Mouse (Mus musculus) forebrain, embryonic 14.5 days (tissue): ENCODE measurements at regions not wholly inside any gene's neighbourhood (a gene's known extent, or its start where the extent isn't known, plus 50 kb on each side); places are given as distances from the start of the nearest gene placed in this dataset.

Experiments
- ATAC-seq: fragments of 200-750 bp; cut with Nextera tagmentation; 2 replicates; pipeline ENCODE4 v1.8.0; 2017; ENCODE audit warnings: mild to moderate bottlenecking, moderate library complexity
- DNase-seq: peaks from one replicate; pipeline ENCODE4 v3.0.0-alpha.2; 2015; ENCODE audit warnings: low spot score
- H3K27ac ChIP-seq: fragments of 300-500 bp; sonication (generic); 2 replicates; pipeline ENCODE4 v1.5.1; 2014; ENCODE audit warnings: low read depth, mild to moderate bottlenecking, control low read depth, low read length, moderate library complexity
- H3K27me3 ChIP-seq: fragments of 300-500 bp; sonication (generic); replicated peaks from 2 replicates; pipeline ENCODE4 v1.6.1; 2014; ENCODE audit warnings: low read length, control low read depth, mixed read lengths; ENCODE audit not compliant: control insufficient read depth, insufficient read depth
- H3K36me3 ChIP-seq: fragments of 300-500 bp; sonication (generic); 2 replicates; pipeline ENCODE4 v1.6.1; 2014; ENCODE audit warnings: low read length, control low read depth; ENCODE audit not compliant: control insufficient read depth, insufficient read depth
- H3K4me1 ChIP-seq: fragments of 300-500 bp; sonication (generic); 2 replicates; pipeline ENCODE4 v1.6.1; 2014; ENCODE audit warnings: antibody characterized with exemption, low read length, control low read depth; ENCODE audit not compliant: control insufficient read depth, insufficient read depth
- H3K4me2 ChIP-seq: fragments of 300-500 bp; sonication (generic); 2 replicates; pipeline ENCODE4 v1.6.1; 2014; ENCODE audit warnings: mild to moderate bottlenecking, control low read depth, low read length
- H3K4me3 ChIP-seq: fragments of 300-500 bp; sonication (generic); 2 replicates; pipeline ENCODE4 v1.5.1; 2014; ENCODE audit warnings: low read depth, low read length, control low read depth
- H3K9ac ChIP-seq: fragments of 300-500 bp; sonication (generic); 2 replicates; pipeline ENCODE4 v1.6.1; 2014; ENCODE audit warnings: mild to moderate bottlenecking, low read length, control low read depth, moderate library complexity
- H3K9me3 ChIP-seq: fragments of 300-500 bp; sonication (generic); replicated peaks from 2 replicates; pipeline ENCODE4 v1.6.1; 2016; ENCODE audit warnings: low read length, control low read depth, mixed read lengths; ENCODE audit not compliant: control insufficient read depth
- WGBS: fragments of 180-500 bp; shearing (Covaris S2); extraction: QIAGEN DNeasy Blood & Tissue Kit; methylation state at CpG from one replicate; pipeline ENCODE4 v1.1.7; 2014; 5-methylcytosine and 5-hydroxymethylcytosine counted together

GRCm38 (mm10) chr11:112081386-112081785 is 700.6 kb upstream of the Sox9 start:
- ATAC-seq (no peak), DNase-seq (no peak)
- no peak overlapping the region for H3K9ac ChIP-seq
- 97% methylated on average over 4 of the region's 4 CpGs for WGBS
- H3K4me1 ChIP-seq, result no peaks in the 10 kb centered on the region
- H3K9me3 ChIP-seq, result no peaks in the 10 kb centered on the region
- no peaks in the 10 kb centered on the region for H3K27me3 ChIP-seq
- H3K4me3 ChIP-seq, result no peak overlapping the region
- no peak overlapping the region for H3K27ac ChIP-seq
- H3K4me2 ChIP-seq, result no peak overlapping the region
- H3K36me3 ChIP-seq, result no peaks in the 10 kb centered on the region

DNA sequence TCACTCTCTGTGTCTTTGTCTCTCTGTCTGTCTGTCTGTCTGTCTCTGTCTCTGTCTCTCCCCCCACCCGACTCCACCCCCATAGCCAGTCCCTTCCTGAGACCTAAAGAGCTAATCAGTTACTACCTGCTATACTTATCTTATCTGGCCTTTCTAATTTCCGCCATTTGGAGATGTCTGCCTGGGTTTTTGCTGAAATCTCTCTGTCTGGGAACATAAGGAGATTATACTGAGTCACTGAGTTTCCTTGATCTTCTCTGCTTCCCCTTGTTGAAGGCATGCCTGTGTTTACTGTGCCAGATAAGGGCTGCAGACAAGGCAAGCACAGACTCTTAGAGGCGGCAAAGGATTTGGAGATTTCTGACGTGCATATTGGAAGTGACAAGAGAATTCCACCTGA is 699.0 kb upstream of the Sox9 start:
- H3K9ac ChIP-seq, result no peak overlapping the region
- WGBS, result 58% methylated on average over 4 of the region's 4 CpGs
- no peak for DNase-seq

GRCm38 (mm10) chr11:112092168-112092567 is 689.9 kb upstream of the Sox9 start:
- no peak overlapping the region for H3K27ac ChIP-seq

More for the DNA sequence above, 699.0 kb upstream of the Sox9 start:
- no peaks in the 10 kb centered on the region for H3K36me3 ChIP-seq
- H3K9me3 ChIP-seq, result no peaks in the 10 kb centered on the region
- H3K27ac ChIP-seq, result no peak overlapping the region
- no peaks in the 10 kb centered on the region for H3K4me1 ChIP-seq
- H3K4me2 ChIP-seq, result no peak overlapping the region
- H3K27me3 ChIP-seq, result no peaks in the 10 kb centered on the region
- no peak for ATAC-seq
- no peak overlapping the region for H3K4me3 ChIP-seq

GRCm38 (mm10) chr11:112095009-112095408 is 687.0 kb upstream of the Sox9 start:
- Histone ChIP-seq H3K4me1 (no peaks in the 10 kb centered on the region), H3K36me3 (no peaks in the 10 kb centered on the region), H3K9ac (no peak overlapping the region), H3K4me2 (no peak overlapping the region), H3K9me3 (no peaks in the 10 kb centered on the region), H3K4me3 (no peak overlapping the region), H3K27me3 (no peaks in the 10 kb centered on the region), H3K27ac (no peak overlapping the region)
- WGBS, result 51% methylated on average over 3 of the region's 3 CpGs
- ATAC-seq, result no peak
- no peak for DNase-seq

More at GRCm38 (mm10) chr11:112092168-112092567, 689.9 kb upstream of the Sox9 start:
- H3K36me3 ChIP-seq, result no peaks in the 10 kb centered on the region
- no peaks in the 10 kb centered on the region for H3K4me1 ChIP-seq
- H3K4me2 ChIP-seq, result no peak overlapping the region
- WGBS, result 95% methylated on average over 8 of the region's 8 CpGs
- no peak overlapping the region for H3K9ac ChIP-seq
- H3K27me3 ChIP-seq, result no peaks in the 10 kb centered on the region
- no peaks in the 10 kb centered on the region for H3K9me3 ChIP-seq
- H3K4me3 ChIP-seq, result no peak overlapping the region
- no peak for ATAC-seq
- no peak for DNase-seq

GRCm38 (mm10) chr11:112098161-112098560 is 683.9 kb upstream of the Sox9 start:
- ATAC-seq, result no peak
- no peak overlapping the region for H3K27ac ChIP-seq
- no peaks in the 10 kb centered on the region for H3K27me3 ChIP-seq
- no peaks in the 10 kb centered on the region for H3K4me1 ChIP-seq
- no peak overlapping the region for H3K4me3 ChIP-seq
- 76% methylated on average over 1 of the region's 1 CpGs for WGBS
- H3K9me3 ChIP-seq, result no peaks in the 10 kb centered on the region
- no peak for DNase-seq
- H3K9ac ChIP-seq, result no peak overlapping the region
- no peaks in the 10 kb centered on the region for H3K36me3 ChIP-seq
- no peak overlapping the region for H3K4me2 ChIP-seq

GRCm38 (mm10) chr11:112103252-112103651 is 678.8 kb upstream of the Sox9 start:
- DNase-seq (peak; percentile 16), ATAC-seq (no peak)
- Histone ChIP-seq H3K36me3 (no peaks in the 10 kb centered on the region), H3K4me1 (no peaks in the 10 kb centered on the region), H3K27me3 (no peaks in the 10 kb centered on the region), H3K9me3 (no peaks in the 10 kb centered on the region), H3K27ac (no peak overlapping the region), H3K9ac (no peak overlapping the region), H3K4me2 (no peak overlapping the region), H3K4me3 (no peak overlapping the region)
- WGBS, result 61% methylated on average over 2 of the region's 2 CpGs

DNA sequence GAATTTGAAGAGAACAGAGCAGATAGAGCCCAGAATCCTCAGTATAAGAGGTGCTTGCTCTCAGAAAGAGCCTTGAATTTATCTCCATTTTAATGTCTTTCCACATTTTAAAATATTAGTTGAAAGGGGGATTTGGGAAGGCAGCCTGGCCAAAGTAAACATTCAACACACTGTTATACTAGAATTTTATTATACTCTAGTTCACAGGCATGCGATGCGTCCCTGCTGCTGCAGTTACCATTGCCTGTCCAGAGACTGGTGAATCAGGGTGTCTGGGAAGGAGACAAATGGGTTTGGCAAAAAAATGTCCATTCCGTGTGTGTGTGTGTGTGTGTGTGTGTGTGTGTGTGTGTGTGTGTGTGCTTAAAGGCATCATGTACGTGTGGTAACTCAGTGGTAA is 675.1 kb upstream of the Sox9 start:
- ATAC-seq, result no peak
- H3K4me3 ChIP-seq, result no peak overlapping the region

DNA sequence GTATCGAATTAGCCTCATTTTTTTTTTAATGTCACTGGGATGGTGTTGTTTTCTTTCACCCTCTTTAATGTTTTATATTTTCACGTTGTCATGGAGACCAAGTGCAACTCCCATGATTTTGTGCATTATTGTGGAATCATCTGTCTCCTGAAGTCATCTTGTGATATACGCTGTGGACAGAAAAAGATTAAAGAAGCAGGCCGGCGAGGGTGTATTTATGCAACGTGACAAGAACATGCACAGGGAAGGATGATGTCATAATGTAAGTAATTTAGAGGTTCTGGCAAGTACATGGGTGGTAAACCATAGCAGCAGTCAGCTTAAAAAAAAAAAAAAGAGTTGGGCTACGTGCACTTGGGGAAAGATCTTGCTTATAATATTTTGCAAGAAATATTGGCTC is 674.7 kb upstream of the Sox9 start:
- no peak for ATAC-seq
- WGBS, result 72% methylated on average over 7 of the region's 7 CpGs
- no peaks in the 10 kb centered on the region for H3K27me3 ChIP-seq
- no peak for DNase-seq
- no peak overlapping the region for H3K9ac ChIP-seq
- H3K4me1 ChIP-seq, result no peaks in the 10 kb centered on the region
- no peaks in the 10 kb centered on the region for H3K36me3 ChIP-seq
- H3K4me2 ChIP-seq, result no peak overlapping the region
- H3K9me3 ChIP-seq, result no peaks in the 10 kb centered on the region
- no peak overlapping the region for H3K4me3 ChIP-seq
- H3K27ac ChIP-seq, result no peak overlapping the region

More for the DNA sequence above, 675.1 kb upstream of the Sox9 start:
- Histone ChIP-seq H3K36me3 (no peaks in the 10 kb centered on the region), H3K4me2 (no peak overlapping the region), H3K9ac (no peak overlapping the region), H3K27ac (no peak overlapping the region), H3K9me3 (no peaks in the 10 kb centered on the region), H3K27me3 (no peaks in the 10 kb centered on the region), H3K4me1 (no peaks in the 10 kb centered on the region)
- 82% methylated on average over 4 of the region's 4 CpGs for WGBS
- no peak for DNase-seq

DNA sequence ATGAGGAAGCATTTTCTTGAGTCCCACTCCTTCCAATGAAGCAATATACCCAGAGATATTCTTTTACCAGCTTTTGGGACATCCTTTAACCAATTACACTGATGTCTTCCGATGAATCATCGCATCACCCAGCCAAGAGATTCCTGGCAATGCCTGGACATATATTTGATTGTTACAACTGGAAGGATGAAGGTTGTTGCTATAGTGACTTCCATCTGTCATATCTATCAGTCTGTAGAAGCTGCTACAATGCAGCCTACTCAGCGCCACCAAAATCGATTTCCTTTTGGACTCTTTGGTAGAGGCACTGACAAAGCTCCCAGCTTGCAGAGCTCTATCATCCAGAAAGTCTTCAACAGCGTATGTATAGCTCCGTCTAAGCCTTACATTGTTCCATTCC is 661.0 kb upstream of the Sox9 start:
- DNase-seq (peak; percentile 21), ATAC-seq (no peak)
- no peaks in the 10 kb centered on the region for H3K36me3 ChIP-seq
- H3K9ac ChIP-seq, result no peak overlapping the region
- no peak overlapping the region for H3K27ac ChIP-seq
- no peak overlapping the region for H3K4me3 ChIP-seq
- H3K4me1 ChIP-seq, result no peaks in the 10 kb centered on the region
- WGBS, result 90% methylated on average over 6 of the region's 6 CpGs
- H3K9me3 ChIP-seq, result no peaks in the 10 kb centered on the region
- no peaks in the 10 kb centered on the region for H3K27me3 ChIP-seq
- H3K4me2 ChIP-seq, result no peak overlapping the region
